Mouse (Mus musculus): ENCODE results near the gene Alkbh7.

- no peak for TF ChIP-seq CTCF (IDR thresholded peaks at IDR 0.05)
- no peak for TF ChIP-seq EP300 (IDR thresholded peaks at IDR 0.05)
Measured at GRCm38 (mm10) chr17:56990115-56990746, 6.9 kb upstream of the Alkbh7 start, which contains the start of gene Clpp.

Measured in lung, postnatal 0 days (tissue).